Mouse (Mus musculus): ENCODE results near the gene Zfand4.

GRCm38 (mm10) chr6:116349997-116350396 lies 86.0 kb downstream of the Zfand4 start:
- no peak for TF ChIP-seq CTCF (IDR thresholded peaks at IDR 0.05; ENCODE audit: control insufficient read depth, insufficient read depth, low read length)
- no peak for TF ChIP-seq POLR2A (IDR thresholded peaks at IDR 0.05; ENCODE audit: borderline replicate concordance, control insufficient read depth, low read depth, low read length)

All from bone marrow, adult 2 months (tissue).